Mouse (Mus musculus): ENCODE measurements around the gene Bcor. TPM values are rescaled to one million over a fixed set of nuclear protein-coding genes. Genes with fewer than 3 reads are reported as not detected.

The Bcor gene
- polyA plus RNA-seq, 1 experiment from 2014 or later, result 15.0 TPM

DNA sequence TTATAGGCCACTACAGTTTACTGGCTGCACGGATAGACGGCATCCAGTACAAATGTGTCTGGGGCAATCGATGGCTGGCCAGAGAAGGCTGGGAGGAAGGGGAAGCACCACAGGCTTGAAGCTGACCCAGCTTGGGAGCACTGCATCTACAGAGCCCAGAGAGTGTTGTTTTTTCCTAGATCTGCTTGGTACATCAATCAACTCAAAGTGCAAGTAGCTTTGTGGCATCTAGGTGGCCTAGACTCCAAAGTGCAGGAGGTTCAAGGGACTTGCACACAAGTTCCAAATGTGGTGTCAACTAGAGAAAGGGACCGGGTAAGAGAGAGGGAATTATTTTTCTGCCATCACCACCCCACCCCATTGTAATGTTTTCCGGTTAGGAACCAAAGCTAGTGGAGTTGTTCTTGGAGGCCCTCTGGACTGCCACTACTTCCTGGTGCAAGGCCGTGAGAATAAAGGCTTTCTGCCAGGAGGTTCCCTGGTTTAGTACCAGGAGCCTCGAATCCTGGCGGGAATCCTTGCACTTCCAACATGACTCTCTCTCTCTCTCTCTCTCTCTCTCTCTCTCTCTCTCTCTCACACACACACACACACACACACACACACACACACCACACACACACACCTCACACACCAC is 27.5 kb downstream of the Bcor start:
- no peak overlapping the region for H3K9ac ChIP-seq (ENCODE audit: low read depth, low read length)
- 29% methylated on average over 8 of the region's 8 CpGs for WGBS
- peak overlapping the region; percentile 81 for H3K4me2 ChIP-seq (ENCODE audit: low read depth, low read length)
- no peak overlapping the region for H3K4me3 ChIP-seq (ENCODE audit: low read depth, low read length)
- no peak for DNase-seq (ENCODE audit: low spot score)
- H3K27me3 ChIP-seq (replicated peaks; ENCODE audit: control insufficient read depth, insufficient read depth, low read length), result peaks cover 85% of the 10 kb centered on the region
- no peak overlapping the region for H3K27ac ChIP-seq (replicated peaks; ENCODE audit: low read depth, low read length)
- no peaks in the 10 kb centered on the region for H3K9me3 ChIP-seq (ENCODE audit: control insufficient read depth, low read length)
- no peak for ATAC-seq (ENCODE audit: low read depth)
- no peaks in the 10 kb centered on the region for H3K36me3 ChIP-seq (ENCODE audit: control insufficient read depth, insufficient read depth, low read length)
- H3K4me1 ChIP-seq (ENCODE audit: control insufficient read depth, insufficient read depth, low read length), result peaks cover 13% of the 10 kb centered on the region

DNA sequence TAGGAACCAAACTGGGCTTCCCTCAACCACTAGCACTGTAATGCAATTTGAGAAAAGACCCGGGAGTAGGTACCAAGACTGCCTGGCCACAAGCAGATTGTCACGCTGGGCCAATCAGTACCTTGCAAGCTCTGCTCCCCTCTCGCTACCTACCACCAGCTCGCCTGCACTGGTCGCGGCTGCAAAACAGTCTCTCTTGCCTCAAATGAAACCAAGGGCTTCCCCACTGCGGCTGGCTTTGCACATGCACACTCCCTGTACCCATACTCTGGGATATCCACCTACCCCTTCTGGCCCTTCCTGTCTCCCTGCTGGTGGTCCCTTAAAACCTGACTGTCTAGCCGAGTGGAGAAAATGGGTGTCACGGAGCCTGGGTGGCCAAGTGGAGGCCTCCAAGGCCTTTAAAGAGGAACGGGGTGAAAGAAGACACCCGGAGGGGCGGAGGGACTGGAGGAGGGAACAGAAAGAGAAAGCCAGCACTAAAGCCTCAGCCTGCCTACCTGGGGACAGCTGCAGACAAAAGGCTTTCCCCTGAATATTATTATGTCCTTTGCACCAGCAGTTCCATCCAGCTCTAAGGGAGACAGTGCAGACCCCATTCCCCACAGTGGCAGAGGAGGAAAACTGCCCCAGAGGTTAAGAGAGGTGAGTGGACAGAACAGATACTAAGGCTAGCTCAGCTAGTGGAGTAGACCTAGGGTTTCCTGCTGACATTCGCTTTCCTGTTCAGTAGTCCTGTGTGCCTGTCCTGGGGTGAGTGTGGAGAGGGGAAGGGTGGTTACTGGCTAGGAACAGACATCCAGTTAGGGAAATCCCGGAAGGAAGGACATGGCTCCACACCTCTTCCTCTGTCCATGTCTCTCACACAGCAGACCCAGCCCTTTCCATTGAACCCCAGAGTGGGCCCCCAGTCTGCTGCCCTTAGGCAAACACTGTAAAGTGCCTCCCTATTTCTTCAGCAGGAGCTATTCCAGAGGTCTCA is 30.0 kb downstream of the Bcor start:
- Histone ChIP-seq H3K4me2 (ENCODE audit: low read depth, low read length) (no peak overlapping the region), H3K27ac (replicated peaks; ENCODE audit: low read depth, low read length) (no peak overlapping the region), H3K4me3 (ENCODE audit: low read depth, low read length) (no peak overlapping the region), H3K9me3 (ENCODE audit: control insufficient read depth, low read length) (no peaks in the 10 kb centered on the region), H3K9ac (ENCODE audit: low read depth, low read length) (no peak overlapping the region), H3K4me1 (ENCODE audit: control insufficient read depth, insufficient read depth, low read length) (peaks cover 17% of the 10 kb centered on the region), H3K27me3 (replicated peaks; ENCODE audit: control insufficient read depth, insufficient read depth, low read length) (peaks cover 86% of the 10 kb centered on the region), H3K36me3 (ENCODE audit: control insufficient read depth, insufficient read depth, low read length) (no peaks in the 10 kb centered on the region)
- DNase-seq (ENCODE audit: low spot score), result no peak
- 22% methylated on average over 14 of the region's 14 CpGs for WGBS
- no peak for ATAC-seq (ENCODE audit: low read depth)

GRCm38 (mm10) chrX:12129230-12129629 is 30.9 kb downstream of the Bcor start:
- Histone ChIP-seq H3K4me1 (ENCODE audit: control insufficient read depth, insufficient read depth, low read length) (peaks cover 19% of the 10 kb centered on the region), H3K27ac (replicated peaks; ENCODE audit: low read depth, low read length) (peak overlapping the region; percentile 88), H3K4me3 (ENCODE audit: low read depth, low read length) (peak overlapping the region; percentile 56), H3K9me3 (ENCODE audit: control insufficient read depth, low read length) (no peaks in the 10 kb centered on the region), H3K4me2 (ENCODE audit: low read depth, low read length) (peak overlapping the region; percentile 68), H3K27me3 (replicated peaks; ENCODE audit: control insufficient read depth, insufficient read depth, low read length) (peaks cover 81% of the 10 kb centered on the region), H3K9ac (ENCODE audit: low read depth, low read length) (0 out of 2 replicates have a peak overlapping the region, but pooled peaks have one; percentile 77), H3K36me3 (ENCODE audit: control insufficient read depth, insufficient read depth, low read length) (no peaks in the 10 kb centered on the region)
- DNase-seq (ENCODE audit: low spot score), result peak; percentile 75
- WGBS, result 5% methylated on average over 12 of the region's 24 CpGs
- ATAC-seq (ENCODE audit: low read depth), result peak; percentile 8; the same call in 1 of the 2 replicates

DNA sequence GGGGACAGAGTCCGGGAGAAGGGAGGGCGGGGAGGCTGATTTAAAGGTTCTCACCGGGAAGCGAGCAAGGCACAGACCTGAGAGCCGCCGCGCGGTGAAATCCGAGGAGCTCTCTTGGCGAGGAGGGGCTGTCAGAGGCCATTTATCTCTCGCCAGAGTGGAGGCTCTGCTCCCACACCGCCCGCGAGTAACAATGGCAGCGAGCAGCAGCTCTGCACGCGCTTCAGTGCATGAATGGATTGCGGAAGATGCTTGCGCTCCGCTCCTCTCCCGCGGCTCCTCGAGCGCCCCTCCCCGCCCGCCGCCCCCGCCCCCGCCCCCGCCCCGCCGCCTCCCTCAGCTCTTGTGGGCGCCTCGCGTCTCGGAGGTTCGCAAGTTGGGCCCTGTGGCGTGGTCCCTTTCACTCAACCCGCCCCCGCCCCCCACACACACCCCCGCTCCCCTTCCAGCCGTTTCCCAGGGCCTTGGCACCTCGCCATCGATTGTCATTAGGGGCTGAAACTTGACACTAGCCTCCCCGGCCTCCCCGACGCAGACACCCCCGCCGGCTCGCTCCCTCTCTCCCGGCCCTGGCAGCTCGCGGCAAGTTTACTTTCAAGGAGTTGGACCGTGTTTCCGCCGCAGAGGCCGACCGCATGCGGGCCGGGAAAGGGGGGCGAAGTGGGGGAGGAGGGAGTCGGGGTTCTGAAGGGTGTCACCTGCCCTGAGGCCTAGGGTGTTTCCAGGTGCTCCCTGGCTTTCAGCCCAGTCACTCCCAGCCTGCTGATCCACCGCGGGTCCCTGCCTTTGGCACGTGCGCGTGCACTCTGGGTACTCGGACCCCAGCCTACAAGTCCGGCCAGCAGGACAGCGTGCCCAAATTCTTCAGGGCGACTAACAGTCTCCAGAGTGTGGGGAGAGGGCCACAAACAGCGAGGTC is 31.7 kb downstream of the Bcor start:
- H3K4me3 ChIP-seq (ENCODE audit: low read depth, low read length), result peak overlapping the region; percentile 56
- no peaks in the 10 kb centered on the region for H3K36me3 ChIP-seq (ENCODE audit: control insufficient read depth, insufficient read depth, low read length)
- peak; percentile 92 for DNase-seq (ENCODE audit: low spot score)
- ATAC-seq (ENCODE audit: low read depth), result peak; percentile 87
- peaks cover 25% of the 10 kb centered on the region for H3K4me1 ChIP-seq (ENCODE audit: control insufficient read depth, insufficient read depth, low read length)
- H3K27me3 ChIP-seq (replicated peaks; ENCODE audit: control insufficient read depth, insufficient read depth, low read length), result peaks cover 79% of the 10 kb centered on the region
- 5% methylated on average over 11 of the region's 72 CpGs for WGBS
- H3K9me3 ChIP-seq (ENCODE audit: control insufficient read depth, low read length), result no peaks in the 10 kb centered on the region
- peak overlapping the region; percentile 88 for H3K27ac ChIP-seq (replicated peaks; ENCODE audit: low read depth, low read length)
- H3K9ac ChIP-seq (ENCODE audit: low read depth, low read length), result peak overlapping the region; percentile 77
- peak overlapping the region; percentile 68 for H3K4me2 ChIP-seq (ENCODE audit: low read depth, low read length)

DNA sequence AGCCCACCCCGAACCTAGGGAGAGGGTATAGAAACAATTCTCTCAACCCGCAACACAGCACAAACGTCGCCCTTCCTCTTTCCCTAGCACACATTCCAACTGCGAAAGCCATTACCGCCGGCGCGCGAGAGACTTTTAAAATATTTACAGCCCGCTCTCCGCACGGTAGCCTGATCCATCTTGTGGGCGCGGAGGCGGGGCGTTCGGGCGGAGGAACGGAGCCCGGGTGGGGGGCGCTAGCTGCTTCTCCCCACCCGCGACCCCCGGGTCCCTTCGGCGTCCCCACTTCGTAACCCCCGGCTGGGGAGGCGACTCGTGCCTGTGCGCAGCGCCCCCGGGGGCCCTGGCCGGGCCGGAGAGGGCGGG is 32.4 kb downstream of the Bcor start:
- DNase-seq (ENCODE audit: low spot score), result no peak
- Histone ChIP-seq H3K27ac (replicated peaks; ENCODE audit: low read depth, low read length) (peak overlapping the region; percentile 88), H3K4me3 (ENCODE audit: low read depth, low read length) (peak overlapping the region; percentile 56), H3K9ac (ENCODE audit: low read depth, low read length) (peak overlapping the region; percentile 77), H3K4me1 (ENCODE audit: control insufficient read depth, insufficient read depth, low read length) (peaks cover 19% of the 10 kb centered on the region), H3K36me3 (ENCODE audit: control insufficient read depth, insufficient read depth, low read length) (no peaks in the 10 kb centered on the region), H3K9me3 (ENCODE audit: control insufficient read depth, low read length) (no peaks in the 10 kb centered on the region), H3K27me3 (replicated peaks; ENCODE audit: control insufficient read depth, insufficient read depth, low read length) (peaks cover 80% of the 10 kb centered on the region), H3K4me2 (ENCODE audit: low read depth, low read length) (peak overlapping the region; percentile 68)
- ATAC-seq (ENCODE audit: low read depth), result no peak; the same call in 1 of the 2 replicates
- under 1% methylated on average over 28 of the region's 37 CpGs for WGBS

DNA sequence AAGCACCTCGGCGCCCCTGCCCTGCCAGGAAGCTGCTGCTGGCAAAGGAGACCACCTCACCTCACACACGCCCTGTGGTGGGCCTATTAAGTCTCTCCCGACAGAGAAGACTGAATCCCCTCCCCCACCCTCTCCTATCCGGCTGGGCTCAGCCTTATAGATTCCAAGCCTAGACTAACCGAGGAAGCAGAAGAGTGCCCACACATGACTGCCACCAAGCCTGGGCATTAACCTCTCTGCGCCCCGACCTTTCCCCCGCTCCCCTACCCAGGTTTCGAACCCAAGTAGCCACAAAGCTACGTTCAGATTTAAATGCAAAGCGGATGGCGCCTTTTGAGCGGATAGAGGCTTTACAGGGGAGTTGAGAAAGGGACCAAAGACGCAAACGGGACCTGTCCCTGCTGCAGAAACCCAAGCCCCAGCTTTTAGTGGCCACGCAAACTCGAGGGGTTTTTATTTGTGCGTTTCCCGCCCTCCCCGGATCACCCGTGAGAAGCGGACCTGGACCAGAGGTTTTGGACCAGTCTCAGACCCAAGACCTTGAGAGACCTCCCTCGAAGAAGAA is 33.0 kb downstream of the Bcor start:
- peak overlapping the region; percentile 88 for H3K27ac ChIP-seq (replicated peaks; ENCODE audit: low read depth, low read length)
- WGBS, result 8% methylated on average over 20 of the region's 24 CpGs
- H3K36me3 ChIP-seq (ENCODE audit: control insufficient read depth, insufficient read depth, low read length), result no peaks in the 10 kb centered on the region
- peak overlapping the region; percentile 68 for H3K4me2 ChIP-seq (ENCODE audit: low read depth, low read length)
- H3K4me3 ChIP-seq (ENCODE audit: low read depth, low read length), result peak overlapping the region; percentile 56
- H3K9me3 ChIP-seq (ENCODE audit: control insufficient read depth, low read length), result no peaks in the 10 kb centered on the region
- H3K9ac ChIP-seq (ENCODE audit: low read depth, low read length), result peak overlapping the region; percentile 77
- H3K4me1 ChIP-seq (ENCODE audit: control insufficient read depth, insufficient read depth, low read length), result peaks cover 16% of the 10 kb centered on the region
- no peak for ATAC-seq (ENCODE audit: low read depth)
- no peak for DNase-seq (ENCODE audit: low spot score)
- peaks cover 75% of the 10 kb centered on the region for H3K27me3 ChIP-seq (replicated peaks; ENCODE audit: control insufficient read depth, insufficient read depth, low read length)

GRCm38 (mm10) chrX:12126408-12127105 is 33.6 kb downstream of the Bcor start:
- peak overlapping the region; percentile 56 for H3K4me3 ChIP-seq (ENCODE audit: low read depth, low read length)
- no peaks in the 10 kb centered on the region for H3K9me3 ChIP-seq (ENCODE audit: control insufficient read depth, low read length)
- DNase-seq (ENCODE audit: low spot score) (no peak), ATAC-seq (ENCODE audit: low read depth) (no peak)
- H3K9ac ChIP-seq (ENCODE audit: low read depth, low read length), result peak overlapping the region; percentile 77
- peak overlapping the region; percentile 88 for H3K27ac ChIP-seq (replicated peaks; ENCODE audit: low read depth, low read length)
- peaks cover 16% of the 10 kb centered on the region for H3K4me1 ChIP-seq (ENCODE audit: control insufficient read depth, insufficient read depth, low read length)
- H3K4me2 ChIP-seq (ENCODE audit: low read depth, low read length), result peak overlapping the region; percentile 68
- WGBS, result 5% methylated on average over 13 of the region's 22 CpGs
- peaks cover 69% of the 10 kb centered on the region for H3K27me3 ChIP-seq (replicated peaks; ENCODE audit: control insufficient read depth, insufficient read depth, low read length)
- H3K36me3 ChIP-seq (ENCODE audit: control insufficient read depth, insufficient read depth, low read length), result no peaks in the 10 kb centered on the region
